In the genomic region with DNA sequence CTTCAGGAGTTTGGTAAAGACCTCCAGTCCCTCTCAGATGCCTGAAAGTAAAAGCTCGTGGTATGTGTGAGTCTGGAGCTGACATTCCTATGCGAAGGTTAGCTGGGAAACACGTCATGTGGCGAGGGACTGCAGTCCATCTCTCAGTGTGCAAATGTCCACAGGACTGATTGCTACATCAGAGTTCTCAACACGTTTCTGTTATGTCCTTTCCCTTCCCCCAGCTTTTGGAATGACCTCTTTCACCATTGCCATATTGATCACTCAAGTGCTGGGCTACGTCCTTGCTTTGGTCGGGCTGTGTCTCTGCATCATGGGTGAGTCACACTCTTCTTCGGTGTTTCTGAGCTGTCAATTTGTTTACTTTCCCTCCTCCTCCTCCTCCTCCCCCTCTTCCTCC, we compare ENCODE assay signal across 23 mouse cellular contexts.
DNase-seq lines count a peak whose midpoint lies in the region; ATAC-seq and TF ChIP-seq lines count a peak whose summit lies in the region.
"Had no signal": no experiment of that assay in that cellular context is flagged by ENCODE, and none has a peak within 500 bp of the region (broad histone marks: within the 10 kb centered on the region; RNA-seq: fewer than 3 reads in every experiment).

No protein-coding gene starts in this region.

- H3K4me2 ChIP-seq in liver, embryonic 14.5 days (ENCODE audit: low read depth) = no peak overlapping the region
- H3K4me2 ChIP-seq: heart, embryonic 11.5 days; limb, embryonic 12.5 days; lung, embryonic 14.5 days had no signal

- H3K27ac ChIP-seq in liver, embryonic 14.5 days = peak overlapping the region; percentile 47
- H3K27ac ChIP-seq: hindbrain, embryonic 10.5 days; hindbrain, postnatal 0 days; limb, embryonic 12.5 days; midbrain, embryonic 10.5 days; stomach, postnatal 0 days had no signal

- no peak overlapping the region for H3K4me3 ChIP-seq in liver, embryonic 14.5 days (ENCODE audit: insufficient read depth in 1 of 2, low read depth in 2 of 2, low read length in 2 of 2)
- H3K4me3 ChIP-seq: hindbrain, embryonic 10.5 days; limb, embryonic 12.5 days; midbrain, embryonic 10.5 days had no signal

- no peak for TF ChIP-seq CTCF in liver, embryonic 14.5 days (IDR thresholded peaks at IDR 0.05; ENCODE audit: low read depth)

- 76% methylated on average over 8 of the region's 8 CpGs for WGBS in liver, embryonic 14.5 days (ENCODE audit: insufficient replicate concordance)

- DNase-seq in 3T3-L1 (ENCODE audit: low read depth, low spot score) = peak; percentile 10
- DNase-seq in 416B (ENCODE audit: low read depth) = peak; percentile 70
- DNase-seq in adrenal gland, postnatal 25 days = peak; percentile 6
- peak; percentile 24 to 30 (median 30) for DNase-seq in liver, embryonic 14.5 days (ENCODE audit: low read depth in 3 of 3, low spot score in 3 of 3)
- no peak for DNase-seq in cerebellum, adult 11 months
- DNase-seq in ovary, postnatal 14 days (ENCODE audit: low spot score) = no peak
- DNase-seq in kidney, adult 11 months = no peak
- DNase-seq: cerebellum, adult 11-12 months; cerebellum, postnatal 10 days; forebrain, postnatal 0 days; gastrocnemius, postnatal 36 days; heart, postnatal 10 days; kidney, postnatal 36 days; lung, embryonic 14.5 days; right cerebral cortex, postnatal 14 days; thymus, adult 2 months had no signal

- no peaks in the 10 kb centered on the region for H3K27me3 ChIP-seq in liver, embryonic 14.5 days (ENCODE audit: control insufficient read depth, insufficient read depth, low read length)
- H3K27me3 ChIP-seq: limb, embryonic 12.5 days had no signal

- H3K9me3 ChIP-seq in liver, embryonic 14.5 days (ENCODE audit: control insufficient read depth, low read length) = no peaks in the 10 kb centered on the region

- H3K36me3 ChIP-seq in liver, embryonic 14.5 days (replicated peaks; ENCODE audit: control insufficient read depth, insufficient read depth, low read depth) = peaks cover 90% of the 10 kb centered on the region

- H3K9ac ChIP-seq in liver, embryonic 14.5 days (replicated peaks) = no peak overlapping the region
- H3K9ac ChIP-seq: forebrain, postnatal 0 days; limb, embryonic 12.5 days; lung, embryonic 14.5 days had no signal

- 0 out of 4 replicates have a peak, but pooled peaks cover 0 to 2% of the 10 kb centered on the region in 2 experiments for H3K4me1 ChIP-seq in liver, embryonic 14.5 days (replicated peaks; ENCODE audit: control insufficient read depth in 2 of 2, insufficient read depth in 2 of 2, low read length in 1 of 2)

- peak; percentile 69 for ATAC-seq in liver, embryonic 14.5 days (ENCODE audit: insufficient read depth)
- ATAC-seq: forebrain, postnatal 0 days; hindbrain, postnatal 0 days; intestine, embryonic 16.5 days had no signal

- TF ChIP-seq EP300 in liver, embryonic 14.5 days (IDR thresholded peaks at IDR 0.05; ENCODE audit: low read depth) = no peak

Comparison
In these comparisons a context has a peak if more than half of its experiments do, and no peak if none do; other contexts are left out.
1. DNase-seq: peak in 3T3-L1 (single experiment), 416B (single experiment), adrenal gland, postnatal 25 days (single experiment) and liver, embryonic 14.5 days (3 of 3); none in cerebellum, adult 11 months (single experiment), ovary, postnatal 14 days (single experiment) and kidney, adult 11 months (single experiment).